Mouse (Mus musculus): ENCODE results near the gene Dvl2. TPM values are rescaled to one million over a fixed set of nuclear protein-coding genes. Genes with fewer than 3 reads are reported as not detected.

The Dvl2 gene
- total and polyA plus RNA-seq, 2 experiments from 2014 or later, result 20.0 to 33.3 TPM

DNA sequence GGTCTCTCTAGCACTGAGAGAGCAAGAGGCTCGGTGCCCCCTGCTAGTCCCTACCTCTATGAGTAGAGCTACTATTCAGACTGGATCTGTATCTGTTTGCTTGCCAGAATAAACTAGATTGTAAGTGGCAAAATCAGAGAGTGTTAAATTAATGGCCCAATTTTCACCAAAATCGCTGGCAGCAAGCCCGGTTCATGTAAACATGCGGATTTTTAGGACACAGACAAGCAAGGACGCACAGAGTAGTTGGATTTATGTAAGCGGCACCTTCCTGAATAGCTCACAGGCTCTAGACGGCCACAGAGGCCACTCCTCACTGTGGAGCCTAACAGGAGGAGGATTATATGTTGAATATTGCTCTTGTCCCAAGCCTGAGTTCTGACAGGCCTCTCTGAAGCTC lies 52.8 kb downstream of the Dvl2 start:
- no peak overlapping the region for H3K27ac ChIP-seq (ENCODE audit: low read depth, low read length)
- H3K27me3 ChIP-seq (ENCODE audit: insufficient read depth, low read length), result no peaks in the 10 kb centered on the region
- WGBS, result 75% methylated on average over 7 of the region's 7 CpGs
- no peaks in the 10 kb centered on the region for H3K36me3 ChIP-seq (ENCODE audit: insufficient read depth, low read length)
- no peaks in the 10 kb centered on the region for H3K4me1 ChIP-seq (ENCODE audit: insufficient read depth, low read length)
- TF ChIP-seq CTCF (IDR thresholded peaks at IDR 0.05), result no peak
- H3K4me3 ChIP-seq (ENCODE audit: low read depth, low read length), result no peak overlapping the region
- H3K4me2 ChIP-seq (ENCODE audit: low read depth, low read length, poor library complexity, severe bottlenecking), result no peak overlapping the region
- DNase-seq (ENCODE audit: low spot score), result no peak
- H3K9ac ChIP-seq (replicated peaks; ENCODE audit: low read length, poor library complexity, severe bottlenecking), result no peak overlapping the region
- ATAC-seq (ENCODE audit: low FRiP score), result no peak
- H3K9me3 ChIP-seq (ENCODE audit: low read length), result no peaks in the 10 kb centered on the region

DNA sequence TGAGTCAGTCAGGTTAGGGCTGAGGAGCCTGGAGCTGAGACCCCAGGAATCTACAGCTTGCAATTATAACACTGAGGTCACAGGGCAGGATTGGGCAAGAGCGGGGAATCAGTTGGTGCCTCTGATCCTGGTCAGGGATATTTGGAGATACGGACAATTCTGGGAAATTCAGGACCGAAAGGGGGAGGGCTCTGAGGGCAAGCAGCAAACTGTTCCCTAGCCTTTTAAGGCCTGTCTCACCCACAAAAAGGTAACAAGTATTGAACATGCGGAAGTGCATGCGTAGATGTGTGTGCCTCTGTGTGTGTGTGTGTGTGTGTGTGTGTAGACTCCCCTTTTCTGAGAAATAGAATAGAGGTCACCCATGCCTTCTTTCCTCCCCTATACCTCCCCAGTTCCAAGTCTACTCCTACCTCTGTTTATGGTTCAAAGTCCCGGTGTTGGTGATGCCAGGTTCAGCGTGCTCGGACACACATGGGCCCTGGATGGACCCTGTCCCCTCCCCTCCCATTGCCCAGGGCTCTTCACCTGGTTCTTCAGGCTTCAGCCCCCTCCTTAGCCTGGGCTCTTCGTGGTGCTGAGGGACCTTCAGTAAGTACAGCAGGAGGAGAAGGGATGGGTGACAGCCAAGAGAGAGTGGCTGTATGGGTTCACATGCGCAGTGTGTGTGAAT lies 53.6 kb downstream of the Dvl2 start, which contains the start of gene Asgr1:
TSS of gene Asgr1 (plus strand) at position 188 of the 673 bp plus-strand sequence.
- ATAC-seq (ENCODE audit: low FRiP score) (no peak), DNase-seq (ENCODE audit: low spot score) (no peak)
- 88% methylated on average over 10 of the region's 10 CpGs for WGBS
- no peaks in the 10 kb centered on the region for H3K9me3 ChIP-seq (ENCODE audit: low read length)
- TF ChIP-seq CTCF (IDR thresholded peaks at IDR 0.05), result no peak
- no peaks in the 10 kb centered on the region for H3K4me1 ChIP-seq (ENCODE audit: insufficient read depth, low read length)
- H3K27me3 ChIP-seq (ENCODE audit: insufficient read depth, low read length), result no peaks in the 10 kb centered on the region
- no peaks in the 10 kb centered on the region for H3K36me3 ChIP-seq (ENCODE audit: insufficient read depth, low read length)
- no peak within 1 kb of the TSS for H3K4me2 ChIP-seq (ENCODE audit: low read depth, low read length, poor library complexity, severe bottlenecking)
- H3K9ac ChIP-seq (replicated peaks; ENCODE audit: low read length, poor library complexity, severe bottlenecking), result no peak within 1 kb of the TSS
- H3K27ac ChIP-seq (ENCODE audit: low read depth, low read length), result no peak within 1 kb of the TSS
- H3K4me3 ChIP-seq (ENCODE audit: low read depth, low read length), result no peak within 1 kb of the TSS

DNA sequence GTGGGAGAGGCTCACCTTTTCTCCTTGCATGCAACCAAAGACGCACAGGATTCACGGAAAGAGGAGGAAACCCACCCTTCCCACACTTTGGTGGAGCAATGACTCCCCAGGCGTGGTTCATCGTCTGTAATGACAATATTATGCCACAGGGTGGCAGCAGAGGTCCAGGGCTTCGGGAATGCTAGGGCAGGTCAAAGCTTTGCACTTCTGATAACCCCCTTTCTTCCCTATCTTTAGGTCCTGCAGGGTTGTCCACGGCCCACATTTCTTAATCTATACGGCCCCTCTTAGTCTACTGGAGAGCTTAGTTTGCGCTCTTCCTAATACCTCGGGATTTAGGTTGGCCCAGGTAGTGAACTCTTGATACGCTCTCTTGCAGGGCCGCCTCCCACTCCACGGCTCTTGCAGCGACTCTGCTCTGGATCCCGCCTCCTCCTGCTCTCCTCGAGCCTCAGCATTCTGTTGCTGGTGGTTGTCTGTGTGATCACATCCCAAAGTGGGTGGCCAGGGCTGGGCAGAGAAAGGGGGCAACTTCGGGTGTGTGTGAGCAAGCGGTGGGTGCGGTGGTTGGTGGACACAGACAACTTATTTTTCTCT lies 55.3 kb downstream of the Dvl2 start:
- no peak overlapping the region for H3K27ac ChIP-seq (ENCODE audit: low read depth, low read length)
- DNase-seq (ENCODE audit: low spot score) (peak; percentile 66), ATAC-seq (ENCODE audit: low FRiP score) (peak; percentile 59; the same call in 1 of the 2 replicates)
- no peak overlapping the region for H3K9ac ChIP-seq (replicated peaks; ENCODE audit: low read length, poor library complexity, severe bottlenecking)
- no peak overlapping the region for H3K4me3 ChIP-seq (ENCODE audit: low read depth, low read length)
- H3K4me2 ChIP-seq (ENCODE audit: low read depth, low read length, poor library complexity, severe bottlenecking), result peak overlapping the region; percentile 26; the same call in 1 of the 2 replicates
- WGBS, result 22% methylated on average over 18 of the region's 18 CpGs
- TF ChIP-seq CTCF (IDR thresholded peaks at IDR 0.05), result peak; percentile 94
- H3K27me3 ChIP-seq (ENCODE audit: insufficient read depth, low read length), result no peaks in the 10 kb centered on the region
- no peaks in the 10 kb centered on the region for H3K9me3 ChIP-seq (ENCODE audit: low read length)
- H3K36me3 ChIP-seq (ENCODE audit: insufficient read depth, low read length), result no peaks in the 10 kb centered on the region
- H3K4me1 ChIP-seq (ENCODE audit: insufficient read depth, low read length), result no peaks in the 10 kb centered on the region

DNA sequence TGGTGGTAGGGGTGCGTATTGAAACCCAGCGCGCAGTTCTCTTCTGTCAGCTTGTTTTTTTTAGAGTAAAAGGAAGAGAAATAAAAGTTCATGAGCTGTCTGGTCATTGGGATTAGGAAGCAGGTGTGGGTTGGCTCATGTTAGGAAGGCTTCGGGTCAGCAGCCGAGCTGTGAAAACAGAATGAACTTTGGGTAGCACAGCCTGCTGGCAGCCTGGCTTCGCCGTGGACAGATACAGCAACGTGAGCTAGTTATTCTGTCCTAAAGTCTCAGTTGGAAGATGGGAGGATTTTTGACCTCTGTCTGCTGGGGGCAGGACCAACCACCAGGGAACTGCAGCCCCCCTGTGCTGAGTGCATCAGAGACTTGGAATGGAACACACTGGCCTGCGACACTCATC lies 57.4 kb downstream of the Dvl2 start:
- no peak for TF ChIP-seq CTCF (IDR thresholded peaks at IDR 0.05)
- H3K4me1 ChIP-seq (ENCODE audit: insufficient read depth, low read length), result no peaks in the 10 kb centered on the region
- no peak overlapping the region for H3K4me3 ChIP-seq (ENCODE audit: low read depth, low read length)
- 78% methylated on average over 9 of the region's 9 CpGs for WGBS
- DNase-seq (ENCODE audit: low spot score) (no peak), ATAC-seq (ENCODE audit: low FRiP score) (no peak)
- no peak overlapping the region for H3K27ac ChIP-seq (ENCODE audit: low read depth, low read length)
- no peak overlapping the region for H3K9ac ChIP-seq (replicated peaks; ENCODE audit: low read length, poor library complexity, severe bottlenecking)
- no peaks in the 10 kb centered on the region for H3K27me3 ChIP-seq (ENCODE audit: insufficient read depth, low read length)
- H3K4me2 ChIP-seq (ENCODE audit: low read depth, low read length, poor library complexity, severe bottlenecking), result no peak overlapping the region
- H3K9me3 ChIP-seq (ENCODE audit: low read length), result no peaks in the 10 kb centered on the region
- no peaks in the 10 kb centered on the region for H3K36me3 ChIP-seq (ENCODE audit: insufficient read depth, low read length)

DNA sequence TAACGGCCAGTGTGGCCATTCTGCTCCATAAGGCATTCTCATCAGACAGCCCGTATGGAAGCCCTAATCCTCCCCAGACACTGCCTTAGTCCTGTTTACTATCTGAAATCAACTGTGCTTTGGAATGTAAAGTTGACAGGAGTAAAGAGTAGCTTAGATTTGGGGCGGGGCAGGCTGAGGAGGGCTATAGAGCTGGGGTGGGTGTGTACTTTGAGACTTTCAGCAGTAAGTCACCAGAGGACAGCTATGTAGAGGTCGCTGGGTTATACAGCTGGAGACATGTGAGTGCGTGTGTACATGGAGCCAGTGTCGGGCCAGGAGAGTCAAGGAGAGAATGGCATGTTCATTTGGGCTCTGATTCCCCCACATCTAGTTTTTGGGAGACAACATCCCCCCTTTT lies 59.5 kb downstream of the Dvl2 start:
- no peak for TF ChIP-seq CTCF (IDR thresholded peaks at IDR 0.05)
- no peaks in the 10 kb centered on the region for H3K27me3 ChIP-seq (ENCODE audit: insufficient read depth, low read length)
- H3K9me3 ChIP-seq (ENCODE audit: low read length), result no peaks in the 10 kb centered on the region
- H3K36me3 ChIP-seq (ENCODE audit: insufficient read depth, low read length), result no peaks in the 10 kb centered on the region
- 70% methylated on average over 6 of the region's 6 CpGs for WGBS
- H3K4me2 ChIP-seq (ENCODE audit: low read depth, low read length, poor library complexity, severe bottlenecking), result no peak overlapping the region
- H3K4me1 ChIP-seq (ENCODE audit: insufficient read depth, low read length), result no peaks in the 10 kb centered on the region
- DNase-seq (ENCODE audit: low spot score) (no peak), ATAC-seq (ENCODE audit: low FRiP score) (no peak)
- H3K4me3 ChIP-seq (ENCODE audit: low read depth, low read length), result no peak overlapping the region
- H3K9ac ChIP-seq (replicated peaks; ENCODE audit: low read length, poor library complexity, severe bottlenecking), result no peak overlapping the region
- H3K27ac ChIP-seq (ENCODE audit: low read depth, low read length), result no peak overlapping the region

MicroRNAs within 50 kb of the gene (microRNA counts, 519-probe panel; counts per million panel counts)
- microRNA mmu-miR-324-3p (528 counts per million, percentile 58 among the panel's probes with 10 or more counts), microRNA mmu-miR-324-5p (3,134 counts per million, percentile 72 among the panel's probes with 10 or more counts)

Small RNA genes within 50 kb of the gene (microRNA-seq; reads per million reads assigned to microRNA genes)
- not detected for gene Gm44349 (ENCODE audit: borderline number of aligned reads)
- gene Mir324 (ENCODE audit: borderline number of aligned reads), result 6,369 reads per million, percentile 91 among the genes with 10 or more reads in this experiment

Other genes starting within 250 kb of the Dvl2 start
Only the 30 nearest of the 39 such genes appear.
- gene Chrnb1, start 204.7 kb upstream of the Dvl2 start, total RNA-seq (2014; rRNA removed), result 1.5 and 1.6 TPM in 2 replicates
- gene Chrnb1, start 204.7 kb upstream of the Dvl2 start, polyA plus RNA-seq (2015; fragmentation: Nextera tagmentation; extraction: Ambion mirVana), result 1.1 TPM in 2 replicates
- 12.7 and 16.4 TPM in 2 replicates for gene Fgf11, start 198.7 kb upstream of the Dvl2 start, total RNA-seq (2014; rRNA removed)
- gene Fgf11, start 198.7 kb upstream of the Dvl2 start, polyA plus RNA-seq (2015; fragmentation: Nextera tagmentation; extraction: Ambion mirVana), result 2.6 and 2.8 TPM in 2 replicates
- 0.16 TPM in 1 of 2 replicates, not detected in the other for gene Tmem102, start 195.0 kb upstream of the Dvl2 start, total RNA-seq (2014; rRNA removed)
- gene Tmem102, start 195.0 kb upstream of the Dvl2 start, polyA plus RNA-seq (2015; fragmentation: Nextera tagmentation; extraction: Ambion mirVana), result 0.80 and 0.94 TPM in 2 replicates
- not detected in 2 replicates for gene Gm39566, start 185.3 kb upstream of the Dvl2 start, total RNA-seq (2014; rRNA removed)
- gene Gm39566, start 185.3 kb upstream of the Dvl2 start, polyA plus RNA-seq (2015; fragmentation: Nextera tagmentation; extraction: Ambion mirVana), result not detected in 2 replicates
- not detected in 2 replicates for gene Spem2, start 182.1 kb upstream of the Dvl2 start, total RNA-seq (2014; rRNA removed)
- not detected in 2 replicates for gene Spem2, start 182.1 kb upstream of the Dvl2 start, polyA plus RNA-seq (2015; fragmentation: Nextera tagmentation; extraction: Ambion mirVana)
- gene Spem1, start 178.4 kb upstream of the Dvl2 start, total RNA-seq (2014; rRNA removed), result 0.93 TPM in 1 of 2 replicates, not detected in the other
- gene Spem1, start 178.4 kb upstream of the Dvl2 start, polyA plus RNA-seq (2015; fragmentation: Nextera tagmentation; extraction: Ambion mirVana), result 0.20 and 0.27 TPM in 2 replicates
- 117 and 137 TPM in 2 replicates for gene Nlgn2, start 162.8 kb upstream of the Dvl2 start, total RNA-seq (2014; rRNA removed)
- 21.0 and 23.5 TPM in 2 replicates for gene Nlgn2, start 162.8 kb upstream of the Dvl2 start, polyA plus RNA-seq (2015; fragmentation: Nextera tagmentation; extraction: Ambion mirVana)
- 95.5 and 103 TPM in 2 replicates for gene Tmem256, start 162.1 kb upstream of the Dvl2 start, total RNA-seq (2014; rRNA removed)
- gene Tmem256, start 162.1 kb upstream of the Dvl2 start, polyA plus RNA-seq (2015; fragmentation: Nextera tagmentation; extraction: Ambion mirVana), result 349 and 370 TPM in 2 replicates
- gene Plscr3, start 154.2 kb upstream of the Dvl2 start, total RNA-seq (2014; rRNA removed), result 24.1 and 26.6 TPM in 2 replicates
- gene Plscr3, start 154.2 kb upstream of the Dvl2 start, polyA plus RNA-seq (2015; fragmentation: Nextera tagmentation; extraction: Ambion mirVana), result 33.5 and 35.0 TPM in 2 replicates
- gene Tnk1, start 141.9 kb upstream of the Dvl2 start, total RNA-seq (2014; rRNA removed), result not detected in 2 replicates
- gene Tnk1, start 141.9 kb upstream of the Dvl2 start, polyA plus RNA-seq (2015; fragmentation: Nextera tagmentation; extraction: Ambion mirVana), result 0.16 TPM in 2 replicates
- not detected in 2 replicates for gene Tmem95, start 122.6 kb upstream of the Dvl2 start, total RNA-seq (2014; rRNA removed)
- not detected in 2 replicates for gene Tmem95, start 122.6 kb upstream of the Dvl2 start, polyA plus RNA-seq (2015; fragmentation: Nextera tagmentation; extraction: Ambion mirVana)
- 0.93 and 1.6 TPM in 2 replicates for gene Kctd11, start 119.2 kb upstream of the Dvl2 start, total RNA-seq (2014; rRNA removed)
- 0.57 and 0.92 TPM in 2 replicates for gene Kctd11, start 119.2 kb upstream of the Dvl2 start, polyA plus RNA-seq (2015; fragmentation: Nextera tagmentation; extraction: Ambion mirVana)
- gene Acap1, start 105.1 kb upstream of the Dvl2 start, total RNA-seq (2014; rRNA removed), result 0.66 TPM in 1 of 2 replicates, not detected in the other
- gene Acap1, start 105.1 kb upstream of the Dvl2 start, polyA plus RNA-seq (2015; fragmentation: Nextera tagmentation; extraction: Ambion mirVana), result 0.14 TPM in 1 of 2 replicates, not detected in the other
- 3.3 and 8.7 TPM in 2 replicates for gene 2810408A11Rik, start 99.6 kb upstream of the Dvl2 start, total RNA-seq (2014; rRNA removed)
- 4.8 and 6.2 TPM in 2 replicates for gene 2810408A11Rik, start 99.6 kb upstream of the Dvl2 start, polyA plus RNA-seq (2015; fragmentation: Nextera tagmentation; extraction: Ambion mirVana)
- 112 and 118 TPM in 2 replicates for gene Neurl4, start 99.5 kb upstream of the Dvl2 start, total RNA-seq (2014; rRNA removed)
- gene Neurl4, start 99.5 kb upstream of the Dvl2 start, polyA plus RNA-seq (2015; fragmentation: Nextera tagmentation; extraction: Ambion mirVana), result 15.2 and 16.7 TPM in 2 replicates
- 45.8 and 47.6 TPM in 2 replicates for gene Gps2, start 86.7 kb upstream of the Dvl2 start, total RNA-seq (2014; rRNA removed)
- 60.3 and 64.3 TPM in 2 replicates for gene Gps2, start 86.7 kb upstream of the Dvl2 start, polyA plus RNA-seq (2015; fragmentation: Nextera tagmentation; extraction: Ambion mirVana)
- 452 and 486 TPM in 2 replicates for gene Eif5a, start 78.6 kb upstream of the Dvl2 start, total RNA-seq (2014; rRNA removed)
- 1,054 and 1,096 TPM in 2 replicates for gene Eif5a, start 78.6 kb upstream of the Dvl2 start, polyA plus RNA-seq (2015; fragmentation: Nextera tagmentation; extraction: Ambion mirVana)
- 5.0 and 8.4 TPM in 2 replicates for gene Ybx2, start 64.8 kb upstream of the Dvl2 start, total RNA-seq (2014; rRNA removed)
- 3.4 and 4.2 TPM in 2 replicates for gene Ybx2, start 64.8 kb upstream of the Dvl2 start, polyA plus RNA-seq (2015; fragmentation: Nextera tagmentation; extraction: Ambion mirVana)
- gene Slc2a4, start 52.4 kb upstream of the Dvl2 start, total RNA-seq (2014; rRNA removed), result 8.8 and 9.0 TPM in 2 replicates
- 3.4 and 4.0 TPM in 2 replicates for gene Slc2a4, start 52.4 kb upstream of the Dvl2 start, polyA plus RNA-seq (2015; fragmentation: Nextera tagmentation; extraction: Ambion mirVana)
- gene Cldn7, start 35.8 kb upstream of the Dvl2 start, total RNA-seq (2014; rRNA removed), result not detected in 2 replicates
- 0.57 TPM in 1 of 2 replicates, not detected in the other for gene Cldn7, start 35.8 kb upstream of the Dvl2 start, polyA plus RNA-seq (2015; fragmentation: Nextera tagmentation; extraction: Ambion mirVana)
- gene Ctdnep1, start 19.4 kb upstream of the Dvl2 start, total RNA-seq (2014; rRNA removed), result 39.6 and 42.9 TPM in 2 replicates
- gene Ctdnep1, start 19.4 kb upstream of the Dvl2 start, polyA plus RNA-seq (2015; fragmentation: Nextera tagmentation; extraction: Ambion mirVana), result 22.3 and 24.1 TPM in 2 replicates
- gene Elp5, start 18.1 kb upstream of the Dvl2 start, total RNA-seq (2014; rRNA removed), result 109 and 157 TPM in 2 replicates
- gene Elp5, start 18.1 kb upstream of the Dvl2 start, polyA plus RNA-seq (2015; fragmentation: Nextera tagmentation; extraction: Ambion mirVana), result 171 and 182 TPM in 2 replicates
- gene Gabarap, start 9.5 kb upstream of the Dvl2 start, total RNA-seq (2014; rRNA removed), result 197 and 226 TPM in 2 replicates
- gene Gabarap, start 9.5 kb upstream of the Dvl2 start, polyA plus RNA-seq (2015; fragmentation: Nextera tagmentation; extraction: Ambion mirVana), result 501 and 511 TPM in 2 replicates
- 42.4 and 45.2 TPM in 2 replicates for gene Phf23, start 4.8 kb upstream of the Dvl2 start, total RNA-seq (2014; rRNA removed)
- 37.6 and 40.0 TPM in 2 replicates for gene Phf23, start 4.8 kb upstream of the Dvl2 start, polyA plus RNA-seq (2015; fragmentation: Nextera tagmentation; extraction: Ambion mirVana)
- gene Acadvl, start 14.8 kb downstream of the Dvl2 start, total RNA-seq (2014; rRNA removed), result 35.9 and 42.7 TPM in 2 replicates
- gene Acadvl, start 14.8 kb downstream of the Dvl2 start, polyA plus RNA-seq (2015; fragmentation: Nextera tagmentation; extraction: Ambion mirVana), result 62.1 and 64.2 TPM in 2 replicates
- 256 and 269 TPM in 2 replicates for gene Dlg4, start 16.3 kb downstream of the Dvl2 start, total RNA-seq (2014; rRNA removed)
- gene Dlg4, start 16.3 kb downstream of the Dvl2 start, polyA plus RNA-seq (2015; fragmentation: Nextera tagmentation; extraction: Ambion mirVana), result 16.1 and 18.1 TPM in 2 replicates
- 1.2 and 7.2 TPM in 2 replicates for gene Asgr1, start 53.5 kb downstream of the Dvl2 start, total RNA-seq (2014; rRNA removed)
- 4.1 and 4.5 TPM in 2 replicates for gene Asgr1, start 53.5 kb downstream of the Dvl2 start, polyA plus RNA-seq (2015; fragmentation: Nextera tagmentation; extraction: Ambion mirVana)
- gene Asgr2, start 92.0 kb downstream of the Dvl2 start, total RNA-seq (2014; rRNA removed), result not detected in 2 replicates
- not detected in 2 replicates for gene Asgr2, start 92.0 kb downstream of the Dvl2 start, polyA plus RNA-seq (2015; fragmentation: Nextera tagmentation; extraction: Ambion mirVana)
- gene Mgl2, start 129.7 kb downstream of the Dvl2 start, total RNA-seq (2014; rRNA removed), result 0.11 and 0.85 TPM in 2 replicates
- 0.26 and 0.60 TPM in 2 replicates for gene Mgl2, start 129.7 kb downstream of the Dvl2 start, polyA plus RNA-seq (2015; fragmentation: Nextera tagmentation; extraction: Ambion mirVana)
- 0.42 and 0.44 TPM in 2 replicates for gene Clec10a, start 155.6 kb downstream of the Dvl2 start, total RNA-seq (2014; rRNA removed)
- 0.57 and 1.3 TPM in 2 replicates for gene Clec10a, start 155.6 kb downstream of the Dvl2 start, polyA plus RNA-seq (2015; fragmentation: Nextera tagmentation; extraction: Ambion mirVana)

Measured in midbrain, postnatal 0 days (tissue).